Mouse (Mus musculus) left cerebral cortex, postnatal 36 days (tissue): ENCODE data around the gene Gsn. TPM values are rescaled to one million over a fixed set of nuclear protein-coding genes. Genes with fewer than 3 reads are reported as not detected.
A peak's percentile ranks its signal among the peaks of the same experiment; 100 is the strongest.

Experiments
- DNase-seq, 2 experiments: peaks; one replicate each; pipeline ENCODE4 v3.0.0; 2021 to 2022; ENCODE audit warnings: low spot score in 2 of 2, mixed read lengths in 1 of 2
- intact Hi-C: fragments of 180-260 bp; cut with DNase I; formaldehyde crosslinking; loops from one replicate; pipeline ENCODE4 v1.15.1; 2025
- total RNA-seq, 2 experiments: library from RNA; stranded (reverse); gene quantifications; 2 replicates each; pipeline ENCODE4 v1.2.3; 2021

The Gsn gene
- total RNA-seq, 2 experiments from 2014 or later = 57.7 to 90.6 TPM

- DNase-seq = peak; percentile 47 to 59
- intact Hi-C loops = loop anchor here (2.0 kb wide), 1 partner anchor 57 kb away; no protein-coding TSS in a partner anchor
Observed at GRCm38 (mm10) chr2:35271817-35272216, 15.6 kb downstream of the Gsn start.

GRCm38 (mm10) chr2:35272881-35273280 is 16.7 kb downstream of the Gsn start:
- intact Hi-C loops = no loop called here
- DNase-seq = no peak

- DNase-seq = peak in 1 of 2 experiments; percentile 21
- intact Hi-C loops = no loop called here
Observed at GRCm38 (mm10) chr2:35273536-35273935, 17.4 kb downstream of the Gsn start.

GRCm38 (mm10) chr2:35277686-35278085 is 21.5 kb downstream of the Gsn start:
- DNase-seq = no peak
- intact Hi-C loops = no loop called here

GRCm38 (mm10) chr2:35278371-35279210 is 22.4 kb downstream of the Gsn start:
- no peak for DNase-seq
- intact Hi-C loops = no loop called here

GRCm38 (mm10) chr2:35280001-35280400 is 23.8 kb downstream of the Gsn start:
- no peak for DNase-seq
- intact Hi-C loops = no loop called here

- peak in 1 of 2 experiments; percentile 16 for DNase-seq
- intact Hi-C loops = no loop called here
Observed at GRCm38 (mm10) chr2:35282214-35282613, 26.0 kb downstream of the Gsn start.

GRCm38 (mm10) chr2:35283997-35284396 is 27.8 kb downstream of the Gsn start:
- no peak for DNase-seq
- intact Hi-C loops = no loop called here

GRCm38 (mm10) chr2:35285209-35285608 is 29.0 kb downstream of the Gsn start:
- intact Hi-C loops = no loop called here
- no peak for DNase-seq

- intact Hi-C loops = no loop called here
- DNase-seq = no peak
Observed at GRCm38 (mm10) chr2:35287017-35287620, 30.9 kb downstream of the Gsn start.

GRCm38 (mm10) chr2:35288758-35289635 is 32.8 kb downstream of the Gsn start:
- intact Hi-C loops = no loop called here
- DNase-seq = peak; percentile 75 to 76

- no peak for DNase-seq
- intact Hi-C loops = no loop called here
Observed at GRCm38 (mm10) chr2:35291856-35292255, 35.7 kb downstream of the Gsn start.

GRCm38 (mm10) chr2:35292700-35293099 is 36.5 kb downstream of the Gsn start:
- intact Hi-C loops = no loop called here
- DNase-seq = no peak

GRCm38 (mm10) chr2:35293291-35293690 is 37.1 kb downstream of the Gsn start:
- no peak for DNase-seq
- intact Hi-C loops = no loop called here

GRCm38 (mm10) chr2:35297703-35298332 is 41.6 kb downstream of the Gsn start:
- intact Hi-C loops = loop anchor here (2.0 kb wide), 1 partner anchor 99 kb away; the partner anchor contains the start of gene 4930402F06Rik
- peak; percentile 67 to 76 for DNase-seq

- intact Hi-C loops = loop anchor here (2.0 kb wide), 1 partner anchor 97 kb away; the partner anchor contains the start of gene 4930402F06Rik
- no peak for DNase-seq
Observed at GRCm38 (mm10) chr2:35299437-35299836, 43.3 kb downstream of the Gsn start.

- intact Hi-C loops = no loop called here
- DNase-seq = no peak
Observed at GRCm38 (mm10) chr2:35302049-35302885, 46.1 kb downstream of the Gsn start.

GRCm38 (mm10) chr2:35308166-35308565 is 52.0 kb downstream of the Gsn start:
- no peak for DNase-seq
- intact Hi-C loops = no loop called here
